Mouse (Mus musculus): Measurements from ENCODE around the gene Agmat. TPM values are rescaled to one million over a fixed set of nuclear protein-coding genes. Genes with fewer than 3 reads are reported as not detected.

Gene Agmat
- 1 to 10 TPM in 1 of 2 experiments, under 1 TPM in 1; 0.78 to 1.2 TPM for total RNA-seq (2021)
- long read RNA-seq, experiment 1, partial matches to known transcripts = 1 of 1 reads
- long read RNA-seq, experiment 1, other reads (novel, unspliced or antisense) = 0 of 1 reads
- long read RNA-seq, experiment 2, partial matches to known transcripts = 0 of 1 reads
- long read RNA-seq, experiment 2, other reads (novel, unspliced or antisense) = 1 of 1 reads

DNA sequence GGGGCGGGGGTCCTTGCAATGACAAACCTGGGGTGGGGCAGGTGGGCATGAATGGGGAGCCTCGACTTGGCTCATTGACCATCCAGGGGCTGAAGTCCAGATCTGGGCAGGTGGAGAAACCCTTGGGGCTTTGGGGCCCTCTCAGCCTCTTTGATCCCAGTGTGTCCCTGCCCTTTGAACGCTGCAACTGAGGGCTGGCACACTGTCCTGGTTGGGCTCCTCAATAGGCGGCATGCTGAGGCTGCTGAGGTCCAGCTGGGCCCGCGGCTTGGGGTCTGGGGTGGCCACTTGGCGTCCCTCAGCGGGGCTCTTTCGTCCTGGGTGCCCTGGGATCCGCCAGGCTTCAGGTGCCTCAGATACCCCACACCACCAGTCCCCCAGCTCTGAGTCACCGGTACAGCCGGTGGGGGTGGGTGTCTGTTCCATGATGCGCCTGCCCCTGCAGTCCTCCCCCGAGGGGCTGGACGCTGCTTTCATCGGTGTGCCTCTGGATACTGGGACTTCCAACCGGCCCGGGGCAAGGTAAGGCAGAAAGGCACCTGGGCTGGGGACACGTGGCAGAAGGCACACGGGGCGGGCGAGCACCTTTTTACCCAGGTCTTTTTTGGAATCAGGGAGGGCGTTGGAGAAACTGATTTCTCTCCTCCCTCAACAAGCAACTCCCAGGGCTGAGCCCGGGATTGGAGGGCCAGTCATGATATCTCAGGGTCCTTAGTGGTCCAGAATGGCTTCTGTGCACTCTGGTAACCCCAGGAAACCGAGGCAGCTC is at the start of gene Agmat:
Gene Agmat (plus strand): TSS at position 95 of the 769 bp plus-strand sequence.
- no peak for DNase-seq

DNA sequence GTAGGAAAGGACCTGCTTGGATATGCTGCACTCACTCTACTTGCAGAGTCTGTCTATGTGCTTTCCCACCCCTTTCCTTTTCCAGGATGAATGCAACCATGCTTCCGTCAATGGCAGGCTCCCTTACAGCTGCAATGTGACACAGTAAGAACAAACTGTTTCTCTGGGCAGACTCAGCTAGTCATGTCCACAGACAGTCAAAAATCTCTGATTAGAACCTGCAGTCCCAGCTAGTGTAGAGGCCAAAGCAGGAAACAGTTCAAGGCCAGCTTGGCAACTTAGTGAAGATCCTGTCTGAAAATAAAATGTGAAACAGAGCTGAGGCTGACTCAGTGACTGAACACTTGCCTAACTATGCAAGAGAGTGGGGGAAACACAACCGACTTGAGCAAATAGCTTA is 41.8 kb upstream of the Agmat start:
- no peak for DNase-seq

DNA sequence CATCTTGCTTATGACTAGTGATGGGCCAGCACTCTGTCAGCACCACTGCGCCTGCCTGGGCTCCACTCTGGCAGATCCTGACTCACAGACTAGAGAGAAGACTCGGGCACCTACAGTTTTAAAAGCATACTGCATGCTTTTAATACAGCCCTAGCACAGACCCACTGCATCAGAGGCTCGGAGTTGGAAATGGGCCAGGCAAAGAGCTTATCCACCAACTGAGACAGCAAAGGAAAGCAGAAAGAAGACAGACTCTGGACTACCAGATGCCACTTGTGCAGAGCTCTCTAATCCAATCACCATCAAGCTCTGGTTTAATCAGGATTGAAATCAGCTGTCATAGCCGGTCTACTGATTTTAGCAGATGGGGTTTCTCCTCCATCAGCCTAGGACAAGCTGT is 41.1 kb upstream of the Agmat start:
- peak; percentile 13 for DNase-seq

DNA sequence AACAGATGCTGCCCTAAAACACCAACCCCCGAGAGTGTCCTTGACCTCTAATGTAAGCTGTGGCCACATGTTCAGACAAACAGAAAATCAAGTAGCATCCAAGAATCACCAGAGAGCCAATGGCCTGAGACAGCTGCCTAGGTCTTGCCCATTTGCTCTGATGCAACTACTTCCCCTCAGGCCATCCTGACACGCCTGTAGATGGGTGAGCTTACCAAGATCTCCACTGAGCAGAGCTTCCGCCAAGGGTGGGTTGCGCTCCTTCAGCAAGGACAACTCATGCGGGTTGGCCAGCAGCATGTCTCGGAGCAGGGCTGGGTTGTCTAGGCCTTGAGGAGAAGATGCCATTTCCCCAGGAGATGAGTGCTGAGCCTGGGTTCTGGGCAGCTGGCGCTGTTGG is 38.5 kb upstream of the Agmat start:
- no peak for DNase-seq

GRCm38 (mm10) chr4:141708971-141709370 is 37.5 kb upstream of the Agmat start:
- no peak for DNase-seq

DNA sequence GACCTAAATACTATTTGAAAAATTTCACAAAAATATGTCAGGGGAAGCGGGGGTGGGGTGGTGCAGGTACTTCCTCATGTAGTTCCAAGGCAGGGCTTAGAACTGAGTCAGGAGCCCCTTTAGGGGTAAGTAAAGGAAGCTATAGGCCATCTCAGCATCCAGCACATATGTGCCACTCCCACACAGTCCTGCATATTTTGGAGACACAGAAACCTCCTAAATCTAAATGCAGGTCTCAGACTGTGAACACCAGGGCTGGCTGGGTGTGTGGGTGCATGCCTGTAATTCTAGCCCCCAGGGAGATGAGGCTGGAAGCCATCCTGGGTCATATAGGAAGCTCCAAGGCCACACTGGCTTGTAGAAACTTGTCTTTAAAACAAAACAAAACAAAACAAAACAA is 35.2 kb upstream of the Agmat start:
- DNase-seq = no peak

DNA sequence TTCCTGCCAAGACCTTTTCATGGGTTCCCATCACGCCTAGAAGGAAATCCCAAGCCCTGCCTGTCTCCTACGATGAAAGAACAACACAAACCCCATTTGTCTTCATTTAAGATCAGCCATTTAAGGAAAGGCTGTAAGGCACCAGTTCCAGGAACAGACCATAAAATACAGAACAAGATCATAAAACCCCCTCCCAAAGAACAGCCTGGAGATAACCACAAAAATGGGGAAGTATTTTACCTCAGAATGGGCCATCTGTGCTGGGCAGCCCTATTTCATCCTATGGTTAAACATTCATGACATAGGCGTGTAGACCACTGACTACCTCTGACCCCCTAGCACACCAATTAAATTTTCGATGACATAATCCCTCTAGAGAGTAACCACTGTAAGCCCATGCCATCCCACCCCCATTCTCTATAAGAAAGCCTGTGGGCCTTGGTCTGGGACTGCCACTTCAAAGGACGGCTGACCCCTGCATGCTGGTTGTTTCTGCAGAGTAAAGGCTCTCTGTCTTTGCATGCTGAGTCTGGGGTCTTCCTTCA is 32.8 kb upstream of the Agmat start:
- DNase-seq = no peak

- no peak for DNase-seq
Observed at GRCm38 (mm10) chr4:141715027-141715426, 31.4 kb upstream of the Agmat start.

- DNase-seq = no peak
Observed at GRCm38 (mm10) chr4:141717633-141718032, 28.8 kb upstream of the Agmat start.

DNA sequence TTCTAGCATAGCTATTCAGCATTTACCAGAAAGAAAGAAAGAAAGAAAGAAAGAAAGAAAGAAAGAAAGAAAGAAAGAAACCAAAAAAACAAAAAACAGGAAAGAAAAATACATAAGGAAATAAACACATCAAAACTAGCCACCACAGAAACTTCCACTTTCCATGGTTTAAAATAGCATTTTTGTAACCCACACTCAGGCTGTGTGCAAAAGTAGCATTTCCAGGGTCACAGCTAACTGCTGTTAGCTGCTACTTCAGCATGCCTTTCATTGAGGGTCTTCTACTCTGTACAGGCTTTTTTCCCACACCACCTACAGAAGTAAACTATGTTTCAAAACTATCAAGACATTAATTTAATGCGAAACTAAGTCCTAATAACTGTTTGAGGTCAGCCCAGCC is 27.2 kb upstream of the Agmat start:
- DNase-seq = no peak

DNA sequence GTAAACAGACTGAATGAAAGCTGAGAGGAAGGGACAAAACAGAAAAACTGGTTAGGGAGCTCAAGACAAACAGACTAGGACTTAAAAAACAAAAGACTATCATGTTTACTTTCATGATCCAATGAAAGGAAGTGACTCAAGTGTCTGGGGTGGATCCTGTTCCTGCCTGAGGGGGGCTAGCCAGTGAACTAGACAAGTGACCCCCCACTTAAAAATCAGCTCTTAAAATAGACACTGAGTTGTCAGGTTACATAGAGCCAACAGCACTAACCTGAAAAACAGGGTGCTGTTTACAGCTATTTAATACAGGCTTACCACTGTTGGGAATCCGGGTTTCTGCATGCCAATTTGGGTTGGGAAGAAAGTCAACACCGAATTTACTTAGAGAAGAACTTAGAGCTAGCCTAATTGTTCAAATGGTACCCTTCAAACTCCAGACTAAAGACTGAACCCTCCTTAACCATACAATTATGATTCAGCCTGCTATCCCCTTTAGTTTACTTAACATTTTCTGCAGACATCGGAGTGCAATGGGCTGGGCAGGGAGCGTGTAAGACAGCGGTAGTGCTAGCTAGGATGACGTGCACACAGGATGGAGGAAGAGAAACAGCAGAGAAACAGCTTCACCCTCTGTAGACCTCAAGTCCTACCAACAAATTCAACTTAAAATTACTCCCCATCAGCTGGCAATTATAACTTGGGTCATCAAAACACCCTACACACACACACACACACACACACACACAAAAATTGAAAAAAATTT is 25.5 kb upstream of the Agmat start:
- DNase-seq = no peak

DNA sequence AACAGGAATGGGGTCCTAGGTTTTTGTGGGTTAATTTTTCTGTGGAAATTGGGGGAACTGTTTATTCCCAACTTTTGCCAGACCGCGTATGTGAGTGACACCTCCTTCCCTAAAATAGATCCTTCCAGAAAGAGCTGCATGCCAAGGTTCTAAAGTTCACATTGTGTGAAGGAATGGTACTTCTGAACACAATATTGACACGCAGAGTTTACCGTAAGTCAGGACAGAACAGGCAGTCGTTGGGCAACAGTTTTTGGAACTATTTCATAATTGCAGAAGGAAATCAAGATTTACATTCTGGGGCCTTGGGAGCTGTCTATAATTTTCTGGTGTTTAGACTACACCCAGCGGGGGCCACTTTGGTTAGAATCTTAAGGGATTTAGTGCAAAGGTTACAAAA is 24.5 kb upstream of the Agmat start:
- no peak for DNase-seq

DNA sequence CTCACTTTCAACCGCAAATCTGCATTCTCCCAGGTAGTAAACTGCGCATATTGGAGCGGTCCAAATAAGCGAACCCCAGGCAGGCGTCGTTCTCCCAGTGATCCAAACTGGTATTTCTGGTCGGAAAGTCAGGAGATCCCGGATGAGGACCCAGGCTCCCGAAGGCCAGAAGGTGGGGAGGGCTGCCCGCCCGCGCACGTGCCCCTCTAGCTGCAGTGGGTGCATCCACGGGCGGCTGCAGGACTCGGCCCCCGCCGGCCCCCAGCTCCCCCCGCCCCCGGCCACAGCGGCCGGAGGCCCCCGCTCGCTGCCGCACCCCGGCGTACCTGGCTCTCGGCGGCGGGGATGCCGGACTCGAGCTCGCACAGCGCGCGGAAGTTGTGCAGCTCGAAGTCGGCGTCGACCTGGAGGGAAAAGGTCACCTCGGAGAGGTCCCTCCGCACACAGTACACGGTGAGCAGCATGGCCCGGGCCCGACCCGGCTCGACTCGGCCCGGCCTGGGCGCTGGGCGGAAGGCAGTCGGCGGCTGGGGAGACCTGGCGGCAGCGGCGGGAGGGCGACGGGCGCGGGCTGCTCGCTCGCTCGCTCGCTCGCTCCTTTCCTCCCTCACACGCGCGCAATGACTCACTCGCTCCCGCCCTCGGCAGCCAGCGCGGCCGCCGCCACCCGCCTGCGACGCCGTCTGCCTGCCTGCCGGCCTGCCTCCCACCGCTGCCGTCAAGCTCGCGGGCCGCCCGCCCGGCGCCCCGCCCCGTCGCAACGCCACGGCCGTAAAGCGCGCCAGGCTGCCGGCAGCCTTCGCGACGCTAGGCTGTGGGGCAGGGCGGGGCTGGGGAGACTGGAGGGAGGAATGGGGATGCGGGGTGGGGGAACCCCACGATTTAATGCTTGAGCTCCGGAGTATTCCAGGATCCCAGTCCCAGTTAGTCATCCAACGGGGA is 23.5 kb upstream of the Agmat start, which contains the start of gene Ddi2:
Gene Ddi2 (minus strand): TSS at position 689 of the 942 bp plus-strand sequence.
- DNase-seq = peak; percentile 94

DNA sequence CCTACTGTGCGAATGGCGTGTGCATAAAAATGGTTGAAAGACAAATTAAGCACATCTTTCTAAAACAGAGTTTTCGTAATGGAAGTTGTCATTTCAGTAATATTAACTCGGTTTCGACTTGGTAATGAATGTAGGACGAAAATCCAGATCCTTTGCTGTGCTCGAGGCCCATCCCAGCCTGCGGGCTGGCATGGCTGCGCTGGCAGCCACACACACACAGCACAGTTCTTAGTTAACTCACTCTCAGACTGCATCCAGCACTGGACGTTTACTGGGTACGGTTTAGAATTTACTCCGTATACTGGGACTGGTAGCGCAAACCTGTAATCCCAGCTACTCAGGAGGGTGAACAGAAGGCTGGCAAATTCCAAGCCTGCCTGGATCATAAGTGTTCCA is 22.8 kb upstream of the Agmat start:
- DNase-seq = no peak

- DNase-seq = no peak
Observed at GRCm38 (mm10) chr4:141724594-141724993, 21.9 kb upstream of the Agmat start.

DNA sequence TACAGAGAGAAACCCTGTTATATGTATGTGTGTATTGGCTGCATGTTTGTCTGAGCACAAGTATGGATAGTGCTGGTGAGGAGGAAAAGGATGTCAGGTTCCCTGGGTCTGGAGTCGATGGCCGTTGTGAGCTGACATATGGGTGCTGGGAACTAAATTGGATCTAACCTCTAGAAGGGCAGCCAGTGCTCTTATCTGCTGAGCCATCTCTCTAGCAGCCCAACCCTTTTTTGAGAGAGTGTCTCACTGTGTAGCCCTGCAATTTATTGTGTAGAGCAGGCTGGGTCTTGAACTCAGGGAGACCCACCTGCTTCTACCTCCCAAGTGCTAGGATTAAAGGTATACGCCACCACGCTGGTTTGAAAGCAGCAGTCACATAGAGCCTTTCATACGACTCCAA is 21.2 kb upstream of the Agmat start:
- no peak for DNase-seq

- no peak for DNase-seq
Observed at GRCm38 (mm10) chr4:141725738-141726137, 20.7 kb upstream of the Agmat start.

DNA sequence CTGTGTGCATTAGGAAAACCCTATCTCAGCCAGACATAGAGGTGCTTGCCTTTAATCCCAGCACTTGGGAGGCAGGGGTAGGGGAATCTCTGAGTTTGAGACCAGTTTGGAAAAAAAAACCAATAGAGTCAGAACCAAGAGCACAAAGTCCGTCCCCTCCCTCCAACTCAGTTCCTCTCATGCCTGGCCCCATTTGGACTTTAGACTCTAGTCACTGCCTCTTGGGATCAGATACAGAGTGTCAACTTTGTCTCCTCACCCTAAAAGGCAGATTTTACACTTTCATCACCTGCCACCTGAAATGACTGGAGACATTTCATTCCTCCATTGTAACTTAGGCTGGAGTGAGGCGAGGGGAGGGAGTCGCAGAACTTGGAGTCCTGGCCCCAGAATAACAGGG is 17.2 kb upstream of the Agmat start:
- DNase-seq = no peak

DNA sequence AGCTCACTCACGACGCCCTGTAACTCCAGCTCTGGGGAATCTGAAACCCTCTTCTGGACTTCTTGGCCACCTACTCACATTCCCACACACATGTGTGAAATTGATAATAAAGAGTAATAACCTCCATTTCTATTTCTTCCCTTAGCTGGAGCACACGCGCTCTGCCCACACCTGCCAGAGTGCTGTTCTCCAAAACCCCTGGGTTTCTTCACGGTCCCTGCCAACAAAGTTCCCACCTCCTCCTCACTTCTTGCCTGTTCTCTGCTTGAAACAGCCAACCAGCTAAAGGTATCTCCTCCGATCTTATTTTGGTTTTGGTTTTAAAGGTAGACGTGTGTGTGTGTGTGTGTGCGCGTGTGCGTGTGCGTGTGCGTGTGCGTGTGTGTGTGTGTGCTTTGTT is 16.1 kb upstream of the Agmat start:
- DNase-seq = no peak

GRCm38 (mm10) chr4:141731766-141732165 is 14.7 kb upstream of the Agmat start:
- no peak for DNase-seq

DNA sequence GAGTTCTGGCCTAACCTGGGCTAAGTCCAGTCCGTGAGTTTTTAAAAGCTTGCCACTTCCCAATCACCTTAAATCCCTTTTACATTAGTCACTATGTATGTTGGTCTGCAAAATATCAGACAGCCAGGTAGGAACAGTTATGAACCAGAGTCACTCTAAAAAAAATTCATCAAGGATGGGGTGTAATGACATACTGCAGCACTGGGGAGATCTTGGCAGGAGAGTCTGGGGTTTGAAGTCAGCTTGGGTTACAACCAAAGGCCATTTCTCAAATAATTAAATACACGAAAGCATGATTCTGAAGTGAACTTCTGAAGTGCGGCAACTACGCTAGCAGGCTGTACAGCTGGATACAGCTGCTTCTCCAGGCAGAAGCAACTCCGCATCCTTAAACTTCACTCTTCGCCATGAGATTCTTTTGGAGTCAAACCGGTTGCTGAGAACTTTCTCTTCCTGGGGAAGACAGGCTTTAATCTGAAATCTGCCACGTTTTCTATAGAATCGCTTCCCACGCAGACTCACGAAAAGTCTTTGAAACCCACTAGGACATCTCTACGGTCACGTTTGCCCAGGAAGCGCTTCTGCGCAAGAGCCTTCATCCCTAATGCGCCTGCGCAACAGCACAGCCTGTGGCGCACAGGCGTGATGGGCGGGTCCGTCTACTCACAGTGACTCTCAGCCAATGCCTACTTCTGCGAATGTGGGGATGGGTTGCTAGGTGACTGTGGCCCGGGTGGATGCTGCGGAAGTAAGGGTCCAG is 11.8 kb upstream of the Agmat start:
- peak; percentile 81 for DNase-seq
